In the genomic region with DNA sequence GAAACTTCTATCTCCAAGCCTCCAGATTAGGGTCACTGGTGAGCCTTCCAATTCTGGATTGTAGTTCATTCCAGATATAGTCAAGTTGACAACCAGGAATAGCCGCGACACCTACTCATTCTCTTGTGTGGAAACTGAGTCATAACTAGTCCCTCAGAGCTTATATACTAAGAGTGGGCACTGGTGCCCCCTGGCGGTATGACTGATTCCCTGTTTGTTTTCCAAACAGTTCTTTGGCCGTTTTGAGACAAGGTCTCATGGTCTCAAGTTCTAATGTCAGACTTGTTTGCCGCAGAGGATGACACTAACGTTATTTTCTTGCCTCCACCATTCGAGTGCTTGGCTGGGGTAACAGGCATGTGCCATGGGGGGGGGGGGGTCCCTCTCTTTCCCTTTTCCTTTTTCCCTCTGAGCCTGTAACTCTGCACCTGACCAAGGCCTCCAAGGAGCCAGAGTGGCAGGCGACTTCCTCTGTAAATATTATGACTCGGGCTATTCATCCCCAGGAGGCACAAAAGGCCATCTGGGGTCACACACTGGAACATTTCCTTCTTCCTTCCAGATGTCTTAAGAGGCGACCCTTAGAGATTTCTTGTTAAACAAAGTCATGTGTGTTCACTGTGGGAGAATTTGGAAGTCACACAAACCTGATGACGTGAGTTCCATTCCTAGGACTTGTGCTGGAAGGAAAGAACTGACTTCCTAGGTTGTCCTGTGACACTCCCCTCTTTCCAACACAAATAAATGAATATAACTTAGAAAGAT, we compare ENCODE assay signal across 9 mouse cellular contexts. TPM values are rescaled to one million over a fixed set of nuclear protein-coding genes. Genes with fewer than 3 reads are reported as not detected.
DNase-seq lines count a peak whose midpoint lies in the region; ATAC-seq lines count a peak whose summit lies in the region.
"Had no signal": no experiment of that assay in that cellular context is flagged by ENCODE, and none has a peak within 500 bp of the region (broad histone marks: within the 10 kb centered on the region; RNA-seq: fewer than 3 reads in every experiment).

No protein-coding gene starts in this region.

- no peak overlapping the region for H3K9ac ChIP-seq in midbrain, embryonic 11.5 days (ENCODE audit: low read length)
- no peak overlapping the region for H3K9ac ChIP-seq in midbrain, embryonic 16.5 days (ENCODE audit: low read depth, low read length)
- H3K9ac ChIP-seq in intestine, embryonic 16.5 days (ENCODE audit: low read depth, low read length): no peak overlapping the region; the same call in 1 of the 2 replicates
- no peak overlapping the region for H3K9ac ChIP-seq in limb, embryonic 13.5 days
- no peak overlapping the region for H3K9ac ChIP-seq in neural tube, embryonic 13.5 days

- no peak for ATAC-seq in midbrain, embryonic 11.5 days (ENCODE audit: low FRiP score)
- no peak for ATAC-seq in midbrain, embryonic 16.5 days
- ATAC-seq in intestine, embryonic 16.5 days: no peak
- no peak for ATAC-seq in limb, embryonic 13.5 days (ENCODE audit: low FRiP score, low read depth)
- no peak for ATAC-seq in neural tube, embryonic 13.5 days (ENCODE audit: low read depth)
- ATAC-seq in erythroblast, adult 5-6 weeks (replicated peaks; ENCODE audit: low FRiP score, poor library complexity, severe bottlenecking): no peak

- no peak overlapping the region for H3K27ac ChIP-seq in midbrain, embryonic 11.5 days (ENCODE audit: low read depth, low read length)
- no peak overlapping the region for H3K27ac ChIP-seq in midbrain, embryonic 16.5 days (ENCODE audit: low read length)
- peak overlapping the region; percentile 87 for H3K27ac ChIP-seq in intestine, embryonic 16.5 days (ENCODE audit: low read length)
- 0 out of 2 replicates have a peak overlapping the region, but pooled peaks have one; percentile 82 for H3K27ac ChIP-seq in limb, embryonic 13.5 days
- peak overlapping the region; percentile 24; the same call in 1 of the 2 replicates for H3K27ac ChIP-seq in neural tube, embryonic 13.5 days (replicated peaks)

- no peaks in the 10 kb centered on the region for H3K36me3 ChIP-seq in midbrain, embryonic 11.5 days (ENCODE audit: control insufficient read depth, insufficient read depth, low read length)
- peaks cover 12% of the 10 kb centered on the region for H3K36me3 ChIP-seq in midbrain, embryonic 16.5 days (ENCODE audit: control insufficient read depth, insufficient read depth, low read length)
- peaks cover 4% of the 10 kb centered on the region; the same call in 1 of the 2 replicates for H3K36me3 ChIP-seq in intestine, embryonic 16.5 days (ENCODE audit: control insufficient read depth, insufficient read depth, low read length)
- H3K36me3 ChIP-seq in limb, embryonic 13.5 days: peaks cover 14% of the 10 kb centered on the region
- peaks cover 14% of the 10 kb centered on the region for H3K36me3 ChIP-seq in neural tube, embryonic 13.5 days

- no peak overlapping the region for H3K4me3 ChIP-seq in midbrain, embryonic 11.5 days (ENCODE audit: low read depth, low read length)
- no peak overlapping the region for H3K4me3 ChIP-seq in midbrain, embryonic 16.5 days (ENCODE audit: low read depth, low read length)
- no peak overlapping the region for H3K4me3 ChIP-seq in intestine, embryonic 16.5 days (ENCODE audit: low read length)
- H3K4me3 ChIP-seq in limb, embryonic 13.5 days: no peak overlapping the region
- H3K4me3 ChIP-seq in neural tube, embryonic 13.5 days: no peak overlapping the region

- H3K9me3 ChIP-seq in midbrain, embryonic 11.5 days (ENCODE audit: control insufficient read depth, low read length): no peaks in the 10 kb centered on the region
- H3K9me3 ChIP-seq in midbrain, embryonic 16.5 days (replicated peaks; ENCODE audit: control insufficient read depth, low read length, poor library complexity, severe bottlenecking): no peaks in the 10 kb centered on the region
- no peaks in the 10 kb centered on the region for H3K9me3 ChIP-seq in intestine, embryonic 16.5 days (ENCODE audit: control insufficient read depth, low read length)
- H3K9me3 ChIP-seq in limb, embryonic 13.5 days: no peaks in the 10 kb centered on the region
- H3K9me3 ChIP-seq in neural tube, embryonic 13.5 days: no peaks in the 10 kb centered on the region

- H3K27me3 ChIP-seq in midbrain, embryonic 11.5 days (ENCODE audit: control insufficient read depth, insufficient read depth, low read length): no peaks in the 10 kb centered on the region; the same call in 1 of the 2 replicates
- peaks cover 9% of the 10 kb centered on the region for H3K27me3 ChIP-seq in midbrain, embryonic 16.5 days (ENCODE audit: control insufficient read depth, insufficient read depth, low read depth, low read length)
- H3K27me3 ChIP-seq in intestine, embryonic 16.5 days (replicated peaks; ENCODE audit: control insufficient read depth, insufficient read depth, low read length): peaks cover 1% of the 10 kb centered on the region; the same call in 1 of the 2 replicates
- H3K27me3 ChIP-seq in limb, embryonic 13.5 days: peaks cover 26% of the 10 kb centered on the region
- H3K27me3 ChIP-seq in neural tube, embryonic 13.5 days: peaks cover 30% of the 10 kb centered on the region

- peaks cover 4% of the 10 kb centered on the region; the same call in 1 of the 2 replicates for H3K4me1 ChIP-seq in midbrain, embryonic 11.5 days (ENCODE audit: control insufficient read depth, insufficient read depth, low read length)
- H3K4me1 ChIP-seq in midbrain, embryonic 16.5 days (ENCODE audit: control insufficient read depth, insufficient read depth, low read length): peaks cover 13% of the 10 kb centered on the region
- peaks cover 24% of the 10 kb centered on the region for H3K4me1 ChIP-seq in intestine, embryonic 16.5 days (ENCODE audit: control insufficient read depth, insufficient read depth, low read length)
- peaks cover 31% of the 10 kb centered on the region for H3K4me1 ChIP-seq in limb, embryonic 13.5 days
- peaks cover 32% of the 10 kb centered on the region for H3K4me1 ChIP-seq in neural tube, embryonic 13.5 days (replicated peaks)

- no peak overlapping the region for H3K4me2 ChIP-seq in midbrain, embryonic 11.5 days
- no peak overlapping the region for H3K4me2 ChIP-seq in midbrain, embryonic 16.5 days (ENCODE audit: low read length)
- H3K4me2 ChIP-seq in intestine, embryonic 16.5 days (ENCODE audit: low read depth, low read length): 0 out of 2 replicates have a peak overlapping the region, but pooled peaks have one; percentile 48
- no peak overlapping the region for H3K4me2 ChIP-seq in limb, embryonic 13.5 days (replicated peaks)
- H3K4me2 ChIP-seq in neural tube, embryonic 13.5 days: no peak overlapping the region

- 43% methylated on average over 11 of the region's 11 CpGs for WGBS in midbrain, embryonic 11.5 days
- 40% methylated on average over 11 of the region's 11 CpGs for WGBS in midbrain, embryonic 16.5 days
- 28% methylated on average over 11 of the region's 11 CpGs for WGBS in intestine, embryonic 16.5 days
- 18% methylated on average over 11 of the region's 11 CpGs for WGBS in limb, embryonic 13.5 days
- 31% methylated on average over 11 of the region's 11 CpGs for WGBS in neural tube, embryonic 13.5 days

- peak; percentile 93 for DNase-seq in midbrain, embryonic 11.5 days (ENCODE audit: low spot score, missing footprints)
- peak; percentile 78 for DNase-seq in c-Kit-positive CD71-positive TER-119-positive erythroid progenitor cells, embryonic 14.5 days (ENCODE audit: low spot score)
- peak; percentile 83 for DNase-seq in gastrocnemius, postnatal 10 days

RNA-seq across cellular contexts. Expression of a gene that starts 2.3 kb away (rescaled TPM):
- 56.6 and 66.1 TPM in 2 replicates for polyA plus RNA-seq in midbrain, embryonic 11.5 days (2014; fragmentation: Nextera tagmentation; extraction: Ambion mirVana)
- polyA plus RNA-seq in midbrain, embryonic 16.5 days (2015; fragmentation: Nextera tagmentation; extraction: Ambion mirVana): 477 and 573 TPM in 2 replicates
- total RNA-seq in gastrocnemius, postnatal 10 days (2021): 10 to 100 TPM; 44.6 to 50.4 TPM
- 24.9 and 25.6 TPM in 2 replicates for polyA plus RNA-seq in intestine, embryonic 16.5 days (2015; fragmentation: Nextera tagmentation; extraction: Ambion mirVana)
- polyA plus RNA-seq in limb, embryonic 13.5 days (2015; fragmentation: Nextera tagmentation; extraction: Ambion mirVana): 18.0 and 19.6 TPM in 2 replicates
- polyA plus RNA-seq in neural tube, embryonic 13.5 days (2015; fragmentation: Nextera tagmentation; extraction: Ambion mirVana): 402 and 417 TPM in 2 replicates
- not detected in 2 replicates for total RNA-seq in erythroblast, adult 5-6 weeks (2015; ENCODE audit: low replicate concordance)
- total RNA-seq in erythroblast, adult 5-6 weeks (2017; ENCODE audit: low replicate concordance): 1.5 TPM in 1 of 2 replicates, not detected in the other

RNA-seq across cellular contexts. Expression of a gene that starts 8.6 kb away (rescaled TPM):
- polyA plus RNA-seq in midbrain, embryonic 11.5 days (2014; fragmentation: Nextera tagmentation; extraction: Ambion mirVana): 28.3 and 29.6 TPM in 2 replicates
- polyA plus RNA-seq in midbrain, embryonic 16.5 days (2015; fragmentation: Nextera tagmentation; extraction: Ambion mirVana): 34.8 and 35.7 TPM in 2 replicates
- total RNA-seq in gastrocnemius, postnatal 10 days (2021): 10 to 100 TPM; 30.1 to 31.4 TPM
- polyA plus RNA-seq in intestine, embryonic 16.5 days (2015; fragmentation: Nextera tagmentation; extraction: Ambion mirVana): 78.6 and 79.8 TPM in 2 replicates
- polyA plus RNA-seq in limb, embryonic 13.5 days (2015; fragmentation: Nextera tagmentation; extraction: Ambion mirVana): 29.2 and 36.6 TPM in 2 replicates
- 46.1 and 54.5 TPM in 2 replicates for polyA plus RNA-seq in neural tube, embryonic 13.5 days (2015; fragmentation: Nextera tagmentation; extraction: Ambion mirVana)
- 8.2 and 9.6 TPM in 2 replicates for total RNA-seq in erythroblast, adult 5-6 weeks (2015; ENCODE audit: low replicate concordance)
- total RNA-seq in erythroblast, adult 5-6 weeks (2017; ENCODE audit: low replicate concordance): 3.8 and 6.4 TPM in 2 replicates

RNA-seq across cellular contexts. Expression of a gene that starts 24.3 kb away (rescaled TPM):
- 25.4 and 30.2 TPM in 2 replicates for polyA plus RNA-seq in midbrain, embryonic 11.5 days (2014; fragmentation: Nextera tagmentation; extraction: Ambion mirVana)
- polyA plus RNA-seq in midbrain, embryonic 16.5 days (2015; fragmentation: Nextera tagmentation; extraction: Ambion mirVana): 107 and 112 TPM in 2 replicates
- 10 to 100 TPM; 39.4 to 47.2 TPM for total RNA-seq in gastrocnemius, postnatal 10 days (2021)
- polyA plus RNA-seq in intestine, embryonic 16.5 days (2015; fragmentation: Nextera tagmentation; extraction: Ambion mirVana): 63.7 and 65.3 TPM in 2 replicates
- polyA plus RNA-seq in limb, embryonic 13.5 days (2015; fragmentation: Nextera tagmentation; extraction: Ambion mirVana): 78.1 and 81.3 TPM in 2 replicates
- polyA plus RNA-seq in neural tube, embryonic 13.5 days (2015; fragmentation: Nextera tagmentation; extraction: Ambion mirVana): 88.9 and 93.7 TPM in 2 replicates
- total RNA-seq in erythroblast, adult 5-6 weeks (2015; ENCODE audit: low replicate concordance): 4.8 and 12.1 TPM in 2 replicates
- total RNA-seq in erythroblast, adult 5-6 weeks (2017; ENCODE audit: low replicate concordance): 5.9 and 6.3 TPM in 2 replicates

RNA-seq across cellular contexts. Expression of a gene that starts 28.7 kb away (rescaled TPM):
- 0.16 TPM in 1 of 2 replicates, not detected in the other for polyA plus RNA-seq in midbrain, embryonic 11.5 days (2014; fragmentation: Nextera tagmentation; extraction: Ambion mirVana)
- polyA plus RNA-seq in midbrain, embryonic 16.5 days (2015; fragmentation: Nextera tagmentation; extraction: Ambion mirVana): 0.11 and 0.23 TPM in 2 replicates
- total RNA-seq in gastrocnemius, postnatal 10 days (2021): 1 to 10 TPM; 2.5 to 3.0 TPM
- polyA plus RNA-seq in intestine, embryonic 16.5 days (2015; fragmentation: Nextera tagmentation; extraction: Ambion mirVana): 0.28 and 0.64 TPM in 2 replicates
- polyA plus RNA-seq in limb, embryonic 13.5 days (2015; fragmentation: Nextera tagmentation; extraction: Ambion mirVana): 0.04 and 0.06 TPM in 2 replicates
- 0.18 and 0.26 TPM in 2 replicates for polyA plus RNA-seq in neural tube, embryonic 13.5 days (2015; fragmentation: Nextera tagmentation; extraction: Ambion mirVana)
- total RNA-seq in erythroblast, adult 5-6 weeks (2015; ENCODE audit: low replicate concordance): not detected in 2 replicates
- not detected in 2 replicates for total RNA-seq in erythroblast, adult 5-6 weeks (2017; ENCODE audit: low replicate concordance)

RNA-seq across cellular contexts. Expression of a gene that starts 33.8 kb away (rescaled TPM):
- not detected in 2 replicates for polyA plus RNA-seq in midbrain, embryonic 11.5 days (2014; fragmentation: Nextera tagmentation; extraction: Ambion mirVana)
- not detected in 2 replicates for polyA plus RNA-seq in midbrain, embryonic 16.5 days (2015; fragmentation: Nextera tagmentation; extraction: Ambion mirVana)
- not detected for total RNA-seq in gastrocnemius, postnatal 10 days (2021)
- polyA plus RNA-seq in intestine, embryonic 16.5 days (2015; fragmentation: Nextera tagmentation; extraction: Ambion mirVana): 3.3 and 4.1 TPM in 2 replicates
- polyA plus RNA-seq in limb, embryonic 13.5 days (2015; fragmentation: Nextera tagmentation; extraction: Ambion mirVana): not detected in 2 replicates
- polyA plus RNA-seq in neural tube, embryonic 13.5 days (2015; fragmentation: Nextera tagmentation; extraction: Ambion mirVana): not detected in 2 replicates
- total RNA-seq in erythroblast, adult 5-6 weeks (2015; ENCODE audit: low replicate concordance): not detected in 2 replicates
- not detected in 2 replicates for total RNA-seq in erythroblast, adult 5-6 weeks (2017; ENCODE audit: low replicate concordance)
- total RNA-seq: common myeloid progenitor, adult 5-6 weeks had no signal

Comparison
In these comparisons a context has a peak if more than half of its experiments do, and no peak if none do; other contexts are left out.
1. H3K27ac ChIP-seq: peak in intestine, embryonic 16.5 days (single experiment), limb, embryonic 13.5 days (single experiment) and neural tube, embryonic 13.5 days (single experiment); none in midbrain, embryonic 11.5 days (single experiment) and midbrain, embryonic 16.5 days (single experiment).
2. Peak in every context shown above with its lines, with median percentiles within 50 percentile points of each other: DNase-seq.